Mouse (Mus musculus) kidney, embryonic 15.5 days (tissue): ENCODE data around the gene Sema3a. TPM values are rescaled to one million over a fixed set of nuclear protein-coding genes. Genes with fewer than 3 reads are reported as not detected.
A peak's percentile ranks its signal among the peaks of the same experiment; 100 is the strongest.
"Not testable (repeated sequence)": the region's sequence is repeated elsewhere in the genome, so short reads cannot be mapped to it uniquely, and the experiment has no call there.

Experiments
- ATAC-seq: fragments of 200-750 bp; cut with Nextera tagmentation; replicated peaks from 2 replicates; pipeline ENCODE4 v1.8.0; 2017; ENCODE audit warnings: moderate TSS enrichment; ENCODE audit not compliant: low FRiP score
- H3K27ac ChIP-seq: fragments of 300-500 bp; sonication (generic); 2 replicates; pipeline ENCODE4 v1.5.1; 2015; ENCODE audit warnings: mild to moderate bottlenecking, inconsistent platforms
- H3K27me3 ChIP-seq: fragments of 300-500 bp; sonication (generic); 2 replicates; pipeline ENCODE4 v1.6.1; 2015; ENCODE audit warnings: inconsistent platforms
- H3K36me3 ChIP-seq: fragments of 300-500 bp; sonication (generic); 2 replicates; pipeline ENCODE4 v1.6.1; 2015; ENCODE audit warnings: inconsistent platforms
- H3K4me1 ChIP-seq: fragments of 300-500 bp; sonication (generic); 2 replicates; pipeline ENCODE4 v1.6.1; 2015; ENCODE audit warnings: inconsistent platforms
- H3K4me2 ChIP-seq: fragments of 300-500 bp; sonication (generic); 2 replicates; pipeline ENCODE4 v1.6.1; 2015; ENCODE audit warnings: moderate library complexity, mild to moderate bottlenecking, inconsistent platforms
- H3K4me3 ChIP-seq: fragments of 300-500 bp; sonication (generic); replicated peaks from 2 replicates; pipeline ENCODE4 v1.5.1; 2015; ENCODE audit warnings: mild to moderate bottlenecking, inconsistent platforms
- H3K9ac ChIP-seq: fragments of 300-500 bp; sonication (generic); 2 replicates; pipeline ENCODE4 v1.6.1; 2015; ENCODE audit warnings: mild to moderate bottlenecking, inconsistent platforms
- H3K9me3 ChIP-seq: fragments of 300-500 bp; sonication (generic); replicated peaks from 2 replicates; pipeline ENCODE4 v1.6.1; 2016; ENCODE audit warnings: inconsistent platforms
- WGBS: fragments of 180-500 bp; shearing (Covaris S2); methylation state at CpG from one replicate; pipeline ENCODE4 v1.1.7; 2015; ENCODE audit warnings: mixed read lengths; 5-methylcytosine and 5-hydroxymethylcytosine counted together
- polyA plus RNA-seq: library from polyadenylated mRNA; unstranded; fragments of >200 nt; fragmentation: Nextera tagmentation; extraction: Ambion mirVana; gene quantifications from 2 replicates; pipeline ENCODE4 v1.2.1, GENCODE M21; 2015

Gene Sema3a
- polyA plus RNA-seq, 1 experiment from 2014 or later, result 24.6 TPM

DNA sequence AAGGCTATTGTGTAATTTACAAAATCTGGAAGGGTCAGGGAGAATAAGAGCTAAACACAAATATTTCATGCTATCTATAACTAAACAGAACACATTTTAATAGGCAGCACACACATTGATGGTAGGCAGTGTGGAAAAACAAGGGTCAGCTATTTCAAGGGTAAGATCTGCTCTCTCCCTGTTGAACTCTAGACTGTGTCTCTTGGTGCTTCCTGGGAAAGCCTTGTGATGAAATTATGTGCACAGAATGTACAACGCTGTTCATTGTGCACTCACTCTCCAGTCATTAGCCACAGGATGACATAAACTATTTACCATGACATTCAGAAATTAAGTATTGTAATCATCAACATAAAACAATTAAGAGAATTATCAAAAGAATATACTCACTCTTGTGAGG, 486.4 kb downstream of the Sema3a start:
- ATAC-seq, result no peak; the same call in 1 of the 2 replicates
- 61% methylated on average over 1 of the region's 1 CpGs for WGBS

DNA sequence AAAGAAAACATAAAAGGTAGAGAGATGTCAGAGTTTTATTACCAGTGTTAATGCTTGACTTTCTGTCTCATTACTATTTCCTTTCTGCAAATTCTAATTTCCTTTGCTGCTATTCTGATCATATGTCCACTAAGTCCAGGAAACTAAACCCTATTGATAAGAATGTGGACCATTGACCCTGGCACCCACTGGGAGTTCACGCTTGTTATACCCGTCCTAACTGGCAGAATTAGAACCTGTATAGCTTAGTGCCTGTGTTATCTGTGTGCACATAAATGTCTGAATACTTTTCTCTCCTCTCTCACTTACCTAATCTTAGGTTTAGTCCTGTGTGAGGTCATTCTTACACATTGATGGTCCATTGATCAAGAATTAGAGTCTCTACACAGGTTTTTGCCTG, 486.9 kb downstream of the Sema3a start:
- no peak for ATAC-seq
- Histone ChIP-seq H3K9ac (no peak overlapping the region), H3K36me3 (no peaks in the 10 kb centered on the region), H3K9me3 (no peaks in the 10 kb centered on the region), H3K27me3 (no peaks in the 10 kb centered on the region), H3K27ac (0 out of 2 replicates have a peak overlapping the region, but pooled peaks have one; percentile 18), H3K4me1 (no peaks in the 10 kb centered on the region), H3K4me3 (no peak overlapping the region), H3K4me2 (no peak overlapping the region)
- whole genome bisulfite sequencing, result 59% methylated on average over 2 of the region's 2 CpGs

More for the DNA sequence above, 486.4 kb downstream of the Sema3a start:
- Histone ChIP-seq H3K27ac (peak overlapping the region; percentile 66; the same call in 1 of the 2 replicates), H3K9me3 (no peaks in the 10 kb centered on the region), H3K27me3 (no peaks in the 10 kb centered on the region), H3K4me2 (no peak overlapping the region), H3K4me3 (no peak overlapping the region), H3K36me3 (no peaks in the 10 kb centered on the region), H3K4me1 (no peaks in the 10 kb centered on the region), H3K9ac (no peak overlapping the region)

DNA sequence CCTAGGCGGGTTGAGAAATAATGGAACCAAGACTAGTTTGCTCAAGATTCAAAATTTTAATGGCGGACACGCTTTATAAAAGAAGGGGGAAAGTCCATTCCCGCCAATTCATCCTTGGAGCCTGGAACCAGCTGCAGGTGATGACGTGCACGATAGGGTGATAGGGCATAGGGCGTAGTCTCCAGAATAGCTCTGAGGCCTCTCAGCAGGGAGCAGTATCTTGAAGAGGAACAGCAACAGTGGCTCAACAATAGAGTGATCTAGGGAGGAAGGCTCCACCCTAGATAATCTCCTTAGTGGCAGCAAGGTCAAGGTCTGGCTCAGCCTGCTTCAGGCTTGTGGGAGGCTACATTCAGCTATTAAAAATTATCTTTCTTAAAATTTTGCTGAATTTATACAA, 489.4 kb downstream of the Sema3a start:
- H3K4me2 ChIP-seq, H3K4me1 ChIP-seq, H3K36me3 ChIP-seq, H3K4me3 ChIP-seq, H3K9me3 ChIP-seq, H3K27ac ChIP-seq, H3K9ac ChIP-seq, H3K27me3 ChIP-seq, ATAC-seq: not testable (repeated sequence)
- WGBS, result 91% methylated on average over 7 of the region's 7 CpGs

DNA sequence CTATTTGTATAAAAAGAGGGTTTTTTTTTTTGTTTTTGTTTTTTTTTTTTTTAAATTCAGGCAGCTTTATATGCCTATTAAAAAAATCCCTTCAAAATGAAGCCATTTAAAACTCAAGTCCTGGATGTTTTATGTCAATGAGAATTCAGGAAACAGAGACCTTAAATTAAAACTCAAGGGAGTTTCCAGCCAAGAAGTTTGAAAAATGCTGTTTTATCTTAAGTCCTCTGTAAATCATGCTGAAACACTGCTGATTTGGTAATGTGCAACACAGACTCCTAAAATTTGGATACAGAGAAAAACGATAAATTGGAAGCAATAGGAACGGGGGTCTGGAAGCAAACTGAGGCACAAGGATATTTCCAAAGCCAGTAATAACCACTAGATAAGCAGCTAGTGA, 490.7 kb downstream of the Sema3a start:
- ATAC-seq, result peak; percentile 47; the same call in 1 of the 2 replicates
- H3K9me3 ChIP-seq, result no peaks in the 10 kb centered on the region
- H3K9ac ChIP-seq, result no peak overlapping the region
- H3K4me3 ChIP-seq, result no peak overlapping the region
- H3K27me3 ChIP-seq, result no peaks in the 10 kb centered on the region
- H3K4me1 ChIP-seq, result no peaks in the 10 kb centered on the region
- no peak overlapping the region for H3K4me2 ChIP-seq
- no peaks in the 10 kb centered on the region for H3K36me3 ChIP-seq
- peak overlapping the region; percentile 64 for H3K27ac ChIP-seq
- 49% methylated on average over 2 of the region's 2 CpGs for WGBS

DNA sequence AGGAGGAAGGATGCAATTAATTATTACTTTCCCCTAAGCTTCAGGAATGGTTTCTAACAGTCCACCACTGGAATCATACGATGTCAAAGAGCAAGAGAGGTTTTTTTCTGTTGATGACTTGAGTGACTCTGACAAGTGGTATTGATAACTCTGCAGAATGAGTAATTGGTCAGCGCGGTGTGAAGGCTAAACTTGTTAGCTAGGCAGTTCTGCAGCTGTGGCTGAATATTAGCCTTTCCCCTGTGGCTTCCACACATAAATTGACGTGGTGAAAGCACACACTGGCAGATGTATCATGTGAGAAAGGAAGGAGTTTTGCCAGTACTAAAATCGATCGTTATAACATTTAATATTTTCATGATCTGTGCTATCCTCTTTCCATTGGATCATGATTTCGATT, 497.4 kb downstream of the Sema3a start:
- Histone ChIP-seq H3K9ac (no peak overlapping the region), H3K4me1 (0 out of 2 replicates have a peak, but pooled peaks cover 2% of the 10 kb centered on the region), H3K36me3 (no peaks in the 10 kb centered on the region), H3K4me2 (no peak overlapping the region), H3K27me3 (no peaks in the 10 kb centered on the region), H3K4me3 (no peak overlapping the region), H3K27ac (no peak overlapping the region), H3K9me3 (no peaks in the 10 kb centered on the region)
- ATAC-seq, result no peak
- 83% methylated on average over 7 of the region's 7 CpGs for WGBS

DNA sequence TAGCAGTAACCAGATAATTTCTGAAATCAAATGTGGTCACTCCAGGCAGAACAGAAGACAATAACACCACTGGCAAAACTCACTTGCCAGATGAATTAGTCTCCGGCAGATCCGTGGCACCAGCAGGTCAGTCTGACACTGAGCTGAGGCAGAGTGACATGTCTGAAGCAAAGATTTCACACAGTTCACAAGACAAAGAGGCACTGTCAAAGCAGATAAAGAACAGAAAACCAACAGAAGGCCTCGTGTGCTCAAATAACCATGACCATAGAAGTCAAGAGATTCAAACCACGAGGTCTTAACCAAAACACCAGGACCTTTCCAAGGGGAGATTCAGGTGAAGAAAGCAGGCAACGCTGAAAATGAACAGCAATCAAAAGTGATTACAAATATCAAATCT, 499.5 kb downstream of the Sema3a start:
- ATAC-seq, result no peak

DNA sequence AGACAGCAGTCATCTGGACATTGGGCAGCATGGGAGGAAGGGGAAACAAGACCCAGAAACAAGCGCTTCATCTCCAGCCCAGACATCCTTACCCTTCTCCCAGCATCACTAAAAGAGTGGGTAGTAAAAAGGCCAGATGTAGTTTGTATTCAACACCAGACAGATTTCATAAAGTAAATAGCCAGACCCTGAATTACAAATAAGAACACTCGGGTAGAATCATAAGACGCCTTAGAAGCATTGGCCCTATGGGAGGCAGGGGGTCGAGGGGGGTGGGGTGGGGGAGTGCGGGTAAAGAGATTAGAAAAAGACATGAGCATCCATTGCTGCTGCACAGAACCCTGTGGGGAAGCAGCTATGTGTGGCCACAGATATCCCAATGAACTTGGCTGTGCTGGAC, 500.9 kb downstream of the Sema3a start:
- 61% methylated on average over 5 of the region's 5 CpGs for WGBS
- Histone ChIP-seq H3K27me3 (no peaks in the 10 kb centered on the region), H3K4me1 (peaks cover 8% of the 10 kb centered on the region; the same call in 1 of the 2 replicates), H3K36me3 (no peaks in the 10 kb centered on the region), H3K9ac (no peak overlapping the region), H3K4me2 (no peak overlapping the region), H3K4me3 (no peak overlapping the region), H3K27ac (peak overlapping the region; percentile 67), H3K9me3 (no peaks in the 10 kb centered on the region)
- no peak for ATAC-seq

More for the DNA sequence above, 499.5 kb downstream of the Sema3a start:
- H3K4me1 ChIP-seq, result peaks cover 8% of the 10 kb centered on the region; the same call in 1 of the 2 replicates
- H3K27ac ChIP-seq, result no peak overlapping the region
- H3K36me3 ChIP-seq, result no peaks in the 10 kb centered on the region
- H3K4me2 ChIP-seq, result no peak overlapping the region
- H3K9me3 ChIP-seq, result no peaks in the 10 kb centered on the region
- H3K4me3 ChIP-seq, result no peak overlapping the region
- H3K27me3 ChIP-seq, result no peaks in the 10 kb centered on the region
- no peak overlapping the region for H3K9ac ChIP-seq
- 65% methylated on average over 5 of the region's 5 CpGs for WGBS

DNA sequence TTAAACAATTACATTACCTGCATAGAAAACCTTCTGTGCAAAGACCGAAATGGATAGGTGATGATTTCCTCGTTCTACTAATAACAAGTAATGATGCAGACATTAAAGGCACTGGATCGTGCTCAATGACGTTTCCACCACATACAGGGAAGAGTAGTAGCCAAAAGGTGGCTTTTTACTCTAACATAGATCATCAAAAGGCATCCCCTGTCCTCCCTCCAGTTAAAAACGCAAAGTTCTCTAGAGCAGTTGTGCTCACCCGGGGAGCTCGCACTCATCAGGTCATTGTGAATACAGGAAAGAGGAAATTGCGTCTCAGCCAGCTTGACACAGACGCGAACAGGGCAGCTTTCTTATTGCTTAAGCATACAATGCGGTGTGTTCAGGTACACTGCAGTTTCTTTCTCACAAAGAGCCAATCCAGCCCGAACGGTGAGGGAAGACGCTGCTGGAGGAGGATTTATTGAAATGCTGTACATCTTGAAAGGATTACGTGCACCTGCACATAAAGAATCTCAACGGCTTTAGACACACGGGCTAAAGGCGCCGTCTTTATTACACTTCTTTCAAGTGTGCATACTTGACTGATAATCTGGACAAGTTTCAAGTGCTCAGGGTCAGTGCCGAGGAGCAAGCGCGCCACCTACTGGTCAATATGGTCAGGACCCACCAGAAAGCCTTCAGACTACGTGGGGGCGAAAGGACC, 503.5 kb downstream of the Sema3a start:
- peaks cover 8% of the 10 kb centered on the region; the same call in 1 of the 2 replicates for H3K4me1 ChIP-seq
- peak; percentile 95 for ATAC-seq
- H3K9me3 ChIP-seq, result no peaks in the 10 kb centered on the region
- H3K9ac ChIP-seq, result peak overlapping the region; percentile 21; the same call in 1 of the 2 replicates
- 0 out of 2 replicates have a peak overlapping the region, but pooled peaks have one; percentile 32 for H3K27ac ChIP-seq
- peak overlapping the region; percentile 44 for H3K4me3 ChIP-seq
- H3K36me3 ChIP-seq, result no peaks in the 10 kb centered on the region
- H3K4me2 ChIP-seq, result peak overlapping the region; percentile 75
- 7% methylated on average over 24 of the region's 24 CpGs for WGBS
- no peaks in the 10 kb centered on the region for H3K27me3 ChIP-seq

DNA sequence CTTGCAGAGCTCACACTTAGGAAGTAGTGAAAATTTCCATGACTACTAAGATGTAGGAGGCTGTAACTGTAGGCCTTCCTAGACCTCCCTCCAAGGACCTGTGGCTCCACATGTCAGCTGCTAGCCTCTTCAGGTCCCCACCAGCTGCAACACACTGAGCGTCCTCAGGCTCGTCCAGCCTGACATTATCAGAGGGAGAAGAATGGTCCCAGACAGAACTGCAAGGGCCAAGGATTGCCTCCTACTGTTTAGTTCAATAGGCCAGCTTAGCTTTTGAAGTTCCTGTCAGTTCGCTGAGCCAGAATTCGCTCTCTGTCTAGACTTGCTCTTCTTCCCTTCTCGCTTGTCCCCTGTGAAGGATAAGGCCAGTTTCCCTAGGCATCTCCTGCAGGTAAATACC, 504.7 kb downstream of the Sema3a start:
- H3K36me3 ChIP-seq, result no peaks in the 10 kb centered on the region
- no peak for ATAC-seq
- no peak overlapping the region for H3K4me3 ChIP-seq
- H3K9me3 ChIP-seq, result no peaks in the 10 kb centered on the region
- no peak overlapping the region for H3K9ac ChIP-seq
- WGBS, result 43% methylated on average over 5 of the region's 5 CpGs
- H3K4me2 ChIP-seq, result no peak overlapping the region
- peaks cover 8% of the 10 kb centered on the region; the same call in 1 of the 2 replicates for H3K4me1 ChIP-seq
- 0 out of 2 replicates have a peak overlapping the region, but pooled peaks have one; percentile 4 for H3K27ac ChIP-seq
- no peaks in the 10 kb centered on the region for H3K27me3 ChIP-seq

DNA sequence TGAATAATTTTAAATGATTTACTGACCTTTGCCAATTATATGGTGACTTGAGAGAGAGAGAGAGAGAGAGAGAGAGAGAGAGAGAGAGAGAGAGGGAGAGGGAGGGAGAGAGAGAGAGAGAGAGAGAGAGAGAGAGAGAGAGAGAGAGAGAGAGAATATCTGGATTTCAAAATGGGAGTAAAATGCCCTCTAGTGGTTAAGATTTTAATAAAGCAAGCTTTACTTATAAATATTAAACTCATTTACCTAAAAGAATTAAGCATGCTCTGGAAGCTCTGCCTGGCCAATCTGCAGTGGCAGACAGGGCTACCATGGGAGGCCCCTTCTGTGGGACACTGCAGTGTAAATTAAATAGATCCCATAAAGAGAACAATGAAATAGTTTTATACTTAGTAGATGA, 505.5 kb downstream of the Sema3a start:
- Histone ChIP-seq H3K27ac (no peak overlapping the region), H3K9ac (no peak overlapping the region), H3K36me3 (no peaks in the 10 kb centered on the region), H3K9me3 (no peaks in the 10 kb centered on the region), H3K4me2 (no peak overlapping the region), H3K4me3 (no peak overlapping the region), H3K4me1 (peaks cover 8% of the 10 kb centered on the region; the same call in 1 of the 2 replicates), H3K27me3 (no peaks in the 10 kb centered on the region)
- ATAC-seq, result no peak

DNA sequence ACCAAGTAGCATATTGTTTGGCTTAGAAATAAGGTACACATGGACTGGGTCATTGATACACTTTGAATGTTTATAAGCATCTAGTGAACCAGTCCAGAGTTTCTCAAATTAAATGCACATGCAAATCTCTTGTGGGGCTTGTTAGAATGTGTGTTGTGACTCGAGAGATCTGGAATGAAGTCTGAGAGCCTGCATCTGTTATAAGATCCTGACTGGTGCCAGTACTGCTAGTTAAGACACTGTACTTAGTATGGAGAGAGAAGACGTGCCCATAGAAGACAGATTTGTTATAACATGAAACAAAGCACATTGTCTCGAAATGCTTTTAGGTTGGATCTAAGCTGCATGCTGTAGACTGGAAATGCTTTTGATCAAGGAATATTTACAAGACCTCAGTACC, 511.0 kb downstream of the Sema3a start:
- no peak overlapping the region for H3K9ac ChIP-seq
- H3K4me1 ChIP-seq, result no peaks in the 10 kb centered on the region
- 0 out of 2 replicates have a peak overlapping the region, but pooled peaks have one; percentile 10 for H3K27ac ChIP-seq
- no peaks in the 10 kb centered on the region for H3K9me3 ChIP-seq
- no peak overlapping the region for H3K4me2 ChIP-seq
- H3K27me3 ChIP-seq, result no peaks in the 10 kb centered on the region
- no peaks in the 10 kb centered on the region for H3K36me3 ChIP-seq
- ATAC-seq, result no peak
- H3K4me3 ChIP-seq, result no peak overlapping the region
- WGBS, result 68% methylated on average over 3 of the region's 3 CpGs
